Mouse (Mus musculus) heart, postnatal 0 days (tissue): ENCODE measurements around the gene Nrip1. TPM values are rescaled to one million over a fixed set of nuclear protein-coding genes. Genes with fewer than 3 reads are reported as not detected.

Experiments
- ATAC-seq: fragments of 200-750 bp; cut with Nextera tagmentation; 2 replicates; pipeline ENCODE4 v1.8.0; 2017; ENCODE audit warnings: low read depth, moderate number of reproducible peaks, moderate library complexity; ENCODE audit not compliant: insufficient read depth
- DNase-seq: peaks from one replicate; pipeline ENCODE4 v3.0.0-alpha.2; 2016; ENCODE audit warnings: low spot score
- H3K27ac ChIP-seq: fragments of 300-500 bp; sonication (generic); 2 replicates; pipeline ENCODE4 v1.5.1; 2014; ENCODE audit warnings: low read depth, mild to moderate bottlenecking
- H3K27me3 ChIP-seq: fragments of 300-500 bp; sonication (generic); 2 replicates; pipeline ENCODE4 v1.6.1; 2014; ENCODE audit warnings: low read length, mixed read lengths; ENCODE audit not compliant: control insufficient read depth, insufficient read depth
- H3K36me3 ChIP-seq: fragments of 300-500 bp; sonication (generic); replicated peaks from 2 replicates; pipeline ENCODE4 v1.6.1; 2014; ENCODE audit warnings: low read length, mixed read lengths; ENCODE audit not compliant: control insufficient read depth, insufficient read depth
- H3K4me1 ChIP-seq: fragments of 300-500 bp; sonication (generic); 2 replicates; pipeline ENCODE4 v1.6.1; 2014; ENCODE audit warnings: antibody characterized with exemption; ENCODE audit not compliant: control insufficient read depth, insufficient read depth
- H3K4me2 ChIP-seq: fragments of 300-500 bp; sonication (generic); 2 replicates; pipeline ENCODE4 v1.6.1; 2014; ENCODE audit warnings: low read depth, mild to moderate bottlenecking, low read length, moderate library complexity
- H3K4me3 ChIP-seq: fragments of 300-500 bp; sonication (generic); 2 replicates; pipeline ENCODE4 v1.5.1; 2014; ENCODE audit warnings: low read depth, low read length
- H3K9ac ChIP-seq: fragments of 300-500 bp; sonication (generic); replicated peaks from 2 replicates; pipeline ENCODE4 v1.6.1; 2014; ENCODE audit warnings: low read depth, low read length, mixed read lengths
- H3K9me3 ChIP-seq: fragments of 300-500 bp; sonication (generic); replicated peaks from 2 replicates; pipeline ENCODE4 v1.6.1; 2016; ENCODE audit warnings: low read length; ENCODE audit not compliant: control insufficient read depth
- CTCF ChIP-seq: IDR thresholded peaks from 2 replicates; pipeline ENCODE4 v1.5.1; 2016; ENCODE audit warnings: antibody characterized with exemption, control low read depth, low read depth
- EP300 ChIP-seq: IDR thresholded peaks from 2 replicates; pipeline ENCODE4 v1.6.1; 2016; ENCODE audit warnings: antibody characterized with exemption, low read depth
- WGBS: fragments of 180-500 bp; shearing (Covaris S2); extraction: QIAGEN DNeasy Blood & Tissue Kit; methylation state at CpG from one replicate; pipeline ENCODE4 v1.1.7; 2014; 5-methylcytosine and 5-hydroxymethylcytosine counted together
- polyA plus RNA-seq: library from polyadenylated mRNA; unstranded; fragments of >200 nt; fragmentation: Nextera tagmentation; extraction: Ambion mirVana; gene quantifications from 2 replicates; pipeline ENCODE4 v1.2.1, GENCODE M21; 2015
- total RNA-seq: library from RNA; depleted of rRNA; stranded (reverse); fragments of >200 nt; gene quantifications from 2 replicates; pipeline ENCODE4 v1.2.3, GENCODE M21; 2014; ENCODE audit warnings: low replicate concordance

The Nrip1 gene
- total and polyA plus RNA-seq, 2 experiments from 2014 or later: 9.0 to 13.3 TPM

- no peak overlapping the region for H3K27ac ChIP-seq
- no peak overlapping the region for H3K4me3 ChIP-seq
- no peaks in the 10 kb centered on the region for H3K9me3 ChIP-seq
- peaks cover 4% of the 10 kb centered on the region; the same call in 1 of the 2 replicates for H3K4me1 ChIP-seq
- H3K9ac ChIP-seq: no peak overlapping the region
- H3K4me2 ChIP-seq: no peak overlapping the region
- H3K36me3 ChIP-seq: no peaks in the 10 kb centered on the region
- DNase-seq: no peak
- ATAC-seq: no peak
- no peak for TF ChIP-seq CTCF
- no peak for TF ChIP-seq EP300
- WGBS: 79% methylated on average over 8 of the region's 8 CpGs
- no peaks in the 10 kb centered on the region for H3K27me3 ChIP-seq
Observed at GRCm38 (mm10) chr16:76280365-76280764, 93.3 kb downstream of the Nrip1 start.

- Histone ChIP-seq H3K27ac (no peak overlapping the region), H3K4me1 (no peaks in the 10 kb centered on the region), H3K9ac (no peak overlapping the region), H3K4me2 (no peak overlapping the region), H3K36me3 (no peaks in the 10 kb centered on the region), H3K27me3 (no peaks in the 10 kb centered on the region), H3K4me3 (no peak overlapping the region), H3K9me3 (no peaks in the 10 kb centered on the region)
- 79% methylated on average over 3 of the region's 3 CpGs for WGBS
- ATAC-seq (no peak), DNase-seq (no peak)
- TF ChIP-seq EP300 (no peak), CTCF (no peak)
Observed at GRCm38 (mm10) chr16:76276271-76276670, 97.4 kb downstream of the Nrip1 start.

- Histone ChIP-seq H3K36me3 (no peaks in the 10 kb centered on the region), H3K9me3 (no peaks in the 10 kb centered on the region), H3K27me3 (no peaks in the 10 kb centered on the region), H3K27ac (no peak overlapping the region), H3K4me1 (no peaks in the 10 kb centered on the region), H3K4me3 (no peak overlapping the region), H3K9ac (no peak overlapping the region), H3K4me2 (no peak overlapping the region)
- TF ChIP-seq EP300 (no peak), CTCF (no peak)
- no peak for DNase-seq
- 79% methylated on average over 3 of the region's 3 CpGs for WGBS
- ATAC-seq: no peak
Observed at GRCm38 (mm10) chr16:76275584-76275983, 98.0 kb downstream of the Nrip1 start.

- WGBS: 73% methylated on average over 7 of the region's 7 CpGs
Observed at GRCm38 (mm10) chr16:76275166-76275565, 98.5 kb downstream of the Nrip1 start.

GRCm38 (mm10) chr16:76266635-76267268 is 106.9 kb downstream of the Nrip1 start:
- 85% methylated on average over 9 of the region's 9 CpGs for WGBS
- ATAC-seq: no peak
- TF ChIP-seq EP300 (no peak), CTCF (no peak)
- DNase-seq: no peak
- Histone ChIP-seq H3K9me3 (no peaks in the 10 kb centered on the region), H3K4me3 (no peak overlapping the region), H3K9ac (no peak overlapping the region), H3K27me3 (no peaks in the 10 kb centered on the region), H3K36me3 (no peaks in the 10 kb centered on the region), H3K27ac (no peak overlapping the region), H3K4me2 (no peak overlapping the region), H3K4me1 (no peaks in the 10 kb centered on the region)

More at GRCm38 (mm10) chr16:76275166-76275565, 98.5 kb downstream of the Nrip1 start:
- Histone ChIP-seq H3K4me2 (no peak overlapping the region), H3K9me3 (no peaks in the 10 kb centered on the region), H3K4me1 (no peaks in the 10 kb centered on the region), H3K9ac (no peak overlapping the region), H3K27ac (no peak overlapping the region), H3K36me3 (no peaks in the 10 kb centered on the region), H3K27me3 (no peaks in the 10 kb centered on the region), H3K4me3 (no peak overlapping the region)
- ATAC-seq (no peak), DNase-seq (no peak)
- TF ChIP-seq CTCF: no peak

- H3K4me3 ChIP-seq: no peak overlapping the region
- no peaks in the 10 kb centered on the region for H3K36me3 ChIP-seq
- no peak overlapping the region for H3K9ac ChIP-seq
- H3K9me3 ChIP-seq: no peaks in the 10 kb centered on the region
- ATAC-seq (no peak), DNase-seq (no peak)
- WGBS: 52% methylated on average over 2 of the region's 2 CpGs
- no peak overlapping the region for H3K4me2 ChIP-seq
- no peaks in the 10 kb centered on the region for H3K4me1 ChIP-seq
- TF ChIP-seq EP300 (no peak), CTCF (no peak)
- no peak overlapping the region for H3K27ac ChIP-seq
- H3K27me3 ChIP-seq: no peaks in the 10 kb centered on the region
Observed at GRCm38 (mm10) chr16:76265874-76266273, 107.8 kb downstream of the Nrip1 start.
